Mouse (Mus musculus): Measurements from ENCODE around the gene Katnal1.

Katnal1 gene

DNA sequence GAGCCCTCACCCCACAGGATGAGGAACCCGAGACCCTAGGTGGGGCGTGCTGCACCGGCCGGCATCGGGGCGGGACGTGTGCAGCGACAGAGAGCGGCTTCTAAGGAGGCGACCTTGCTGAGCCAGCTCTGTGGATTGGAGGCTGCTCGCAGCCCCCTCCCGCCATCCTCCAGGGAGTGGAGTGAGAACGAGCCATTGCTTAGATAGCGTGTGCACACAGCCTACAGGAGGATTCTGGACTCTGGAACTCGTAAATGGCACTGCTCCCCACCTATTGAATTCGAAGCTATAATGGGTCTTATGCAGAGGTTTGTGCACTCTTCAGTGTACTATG lies at the start of gene Katnal1:
Gene Katnal1, minus strand, starts transcription at position 205 of the 334 bp plus-strand sequence.
- DNase-seq: no peak

DNA sequence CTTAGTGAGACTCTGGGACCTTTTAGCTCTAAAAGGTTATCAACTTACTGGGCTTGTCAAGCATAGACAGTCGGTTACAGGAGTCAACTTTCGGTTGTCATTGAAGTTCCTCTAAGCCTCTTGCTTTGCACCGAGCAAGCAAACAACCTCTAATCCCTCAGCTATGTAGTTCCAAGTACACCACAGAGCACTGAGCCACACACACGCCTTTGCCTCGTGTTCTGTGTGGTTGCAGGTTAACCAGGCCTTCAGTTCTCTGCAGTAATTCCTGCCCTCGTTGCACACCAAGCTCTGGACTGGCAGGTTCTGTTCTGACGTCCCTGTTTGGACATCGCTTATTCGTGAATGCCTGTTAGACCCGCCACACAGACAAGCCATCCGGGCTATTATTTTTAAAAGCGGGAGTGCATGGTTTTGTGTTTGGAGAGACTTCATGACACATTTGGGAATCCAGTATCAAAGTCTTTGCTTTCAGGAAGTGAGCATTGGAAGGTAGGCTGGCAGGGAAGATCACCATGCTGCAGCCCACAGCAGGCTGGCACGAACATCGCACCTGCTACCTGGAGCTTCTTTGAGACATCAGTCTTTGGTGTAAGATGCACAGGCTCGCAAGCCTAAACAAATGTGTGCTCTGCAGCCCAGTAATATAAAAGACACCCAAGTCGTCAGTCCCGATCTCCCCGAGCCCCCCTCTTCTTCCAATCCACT lies 49.5 kb upstream of the Katnal1 start:
- peak; percentile 89 to 91 for DNase-seq

DNA sequence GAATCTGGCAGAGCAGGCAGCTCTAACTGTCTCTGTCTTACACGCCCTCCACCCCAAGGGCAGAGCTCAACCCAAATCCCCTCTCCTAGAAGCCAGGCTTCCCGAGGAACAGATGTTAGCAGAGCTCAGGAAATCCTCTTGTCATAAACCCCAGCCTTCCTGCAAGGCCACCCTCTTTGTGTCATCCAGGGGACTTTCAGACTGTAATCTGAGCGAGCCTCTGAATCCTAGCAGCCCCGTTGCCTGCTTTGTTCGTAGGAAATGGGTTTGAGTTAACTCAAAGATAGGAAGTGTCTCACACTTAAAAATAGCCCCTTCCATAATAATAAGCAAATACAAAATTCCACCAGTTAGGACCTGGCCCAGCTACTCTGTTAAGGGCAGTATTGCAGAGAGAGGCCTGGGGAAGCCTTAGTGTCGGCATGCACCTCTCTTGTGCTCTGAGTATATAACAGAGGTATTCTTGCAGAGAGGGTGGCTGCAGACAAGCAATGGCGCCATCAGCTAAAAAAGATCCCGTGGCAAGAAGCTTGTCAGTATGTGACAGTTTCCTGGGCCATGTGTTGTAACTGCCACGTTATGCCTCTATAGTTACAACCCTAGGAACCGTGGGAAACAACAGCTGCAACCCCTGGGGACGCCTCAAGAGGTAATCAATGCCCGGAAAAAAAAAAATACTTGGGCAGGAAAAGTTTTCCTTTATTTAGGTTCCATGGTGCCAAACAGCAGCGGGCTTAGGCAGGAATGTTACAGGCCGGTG lies 48.8 kb upstream of the Katnal1 start:
- peak in 1 of 2 experiments; percentile 40 for DNase-seq

DNA sequence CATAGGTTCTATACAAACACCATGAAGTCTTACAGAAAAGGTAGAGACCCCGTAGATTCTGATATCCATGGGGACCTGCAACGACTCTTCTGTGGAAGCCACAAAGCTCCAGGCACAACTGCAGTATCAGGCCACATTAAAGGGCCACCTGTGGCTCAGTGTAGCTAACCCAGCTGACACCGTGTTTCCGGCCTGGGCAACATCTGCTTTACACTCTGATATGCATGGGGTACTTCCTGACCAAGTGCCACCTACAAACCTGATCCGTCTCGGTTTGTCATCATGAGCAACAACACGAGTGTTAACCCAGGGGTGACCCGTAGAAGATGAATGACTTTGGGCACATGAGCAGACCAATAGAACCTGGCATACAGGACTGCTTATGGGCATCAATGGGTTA lies 47.8 kb upstream of the Katnal1 start:
- DNase-seq: no peak

DNA sequence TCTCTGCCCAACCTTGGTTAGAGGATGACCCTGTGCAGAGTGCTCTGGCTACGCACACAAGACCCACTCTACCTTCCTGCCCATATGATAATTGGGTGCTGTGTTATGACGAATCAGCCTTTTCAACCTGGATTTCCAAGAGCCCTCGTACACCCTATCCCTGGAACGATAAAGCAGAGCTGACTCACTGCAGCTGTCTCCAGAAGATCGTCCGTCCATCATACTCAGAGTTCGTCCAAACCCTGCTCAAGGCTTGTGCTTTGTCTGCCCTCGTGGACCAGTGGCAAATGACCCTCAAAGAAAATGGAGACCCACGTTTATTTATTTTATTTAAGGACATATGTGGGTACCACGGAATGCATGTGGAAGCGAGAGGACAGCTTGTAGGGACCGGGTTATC lies 45.9 kb upstream of the Katnal1 start:
- no peak for DNase-seq

DNA sequence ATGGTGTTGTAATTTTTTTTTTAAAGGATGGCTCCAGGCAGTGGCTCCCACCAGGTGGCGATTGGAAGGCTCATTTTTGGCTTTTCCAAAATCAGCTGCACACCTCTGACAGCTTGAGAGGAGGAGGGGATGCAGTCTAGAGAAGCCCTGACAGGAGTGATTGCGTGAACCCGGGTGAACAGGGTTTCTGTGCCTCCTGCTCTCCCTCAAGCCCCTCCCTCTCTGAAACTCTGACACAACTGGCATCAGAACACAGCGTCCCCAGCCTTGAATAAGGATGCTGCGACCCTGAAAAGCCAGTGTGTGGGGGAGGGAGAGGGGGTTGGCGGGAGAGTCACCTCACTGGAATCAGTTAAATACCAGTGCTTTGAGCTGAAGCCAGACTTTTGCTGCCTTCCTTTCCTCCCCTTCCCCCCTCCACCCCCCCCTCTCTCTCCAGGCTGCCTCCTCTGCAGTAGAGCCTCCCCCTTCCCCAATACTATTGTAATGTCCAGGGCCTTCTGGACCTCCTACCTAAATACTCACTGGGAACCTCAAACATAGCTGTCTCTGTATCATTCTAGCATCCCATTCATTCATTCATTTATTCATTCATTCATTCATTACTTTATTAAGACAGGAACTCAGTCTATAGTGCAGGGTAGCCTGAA lies 44.0 kb upstream of the Katnal1 start:
- no peak for DNase-seq

DNA sequence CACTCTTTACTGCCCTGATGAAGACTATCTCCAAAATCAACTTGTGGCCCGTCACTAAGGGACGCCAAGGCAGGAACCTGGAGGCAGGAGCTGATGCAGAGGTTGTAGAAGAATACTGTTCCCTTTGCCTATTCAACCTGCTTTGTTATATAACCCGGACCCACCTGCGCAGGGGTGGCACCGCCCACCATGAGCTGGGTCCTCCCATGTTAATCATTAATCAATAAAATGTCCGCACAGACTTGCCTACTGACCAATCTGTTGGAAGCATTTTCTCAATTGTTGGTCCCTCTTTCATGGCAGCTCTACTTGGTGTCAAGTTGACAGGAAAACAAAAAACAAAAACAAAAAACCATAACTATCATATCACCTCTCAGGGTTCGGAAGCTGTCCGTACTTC lies 43.0 kb upstream of the Katnal1 start:
- DNase-seq: peak in 1 of 2 experiments; percentile 49

DNA sequence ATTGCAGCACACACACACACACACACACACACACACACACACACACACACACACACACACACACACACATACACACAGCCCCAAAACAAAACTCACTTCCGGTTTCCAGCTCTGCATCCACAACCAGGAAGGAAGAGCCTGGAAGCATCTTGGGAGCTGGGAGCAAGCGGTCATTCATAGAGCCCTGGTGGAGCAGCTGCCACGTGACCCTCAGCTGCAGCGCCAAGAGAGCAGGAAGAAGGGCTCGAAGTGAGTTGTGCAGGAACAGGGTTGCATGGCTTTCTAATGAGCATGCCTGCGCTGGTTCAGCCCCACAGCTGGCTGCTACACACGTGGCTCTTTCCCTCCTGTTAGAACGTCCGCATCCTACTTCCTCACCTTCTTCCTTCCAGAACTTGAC lies 40.5 kb upstream of the Katnal1 start:
- peak; percentile 65 to 72 for DNase-seq

DNA sequence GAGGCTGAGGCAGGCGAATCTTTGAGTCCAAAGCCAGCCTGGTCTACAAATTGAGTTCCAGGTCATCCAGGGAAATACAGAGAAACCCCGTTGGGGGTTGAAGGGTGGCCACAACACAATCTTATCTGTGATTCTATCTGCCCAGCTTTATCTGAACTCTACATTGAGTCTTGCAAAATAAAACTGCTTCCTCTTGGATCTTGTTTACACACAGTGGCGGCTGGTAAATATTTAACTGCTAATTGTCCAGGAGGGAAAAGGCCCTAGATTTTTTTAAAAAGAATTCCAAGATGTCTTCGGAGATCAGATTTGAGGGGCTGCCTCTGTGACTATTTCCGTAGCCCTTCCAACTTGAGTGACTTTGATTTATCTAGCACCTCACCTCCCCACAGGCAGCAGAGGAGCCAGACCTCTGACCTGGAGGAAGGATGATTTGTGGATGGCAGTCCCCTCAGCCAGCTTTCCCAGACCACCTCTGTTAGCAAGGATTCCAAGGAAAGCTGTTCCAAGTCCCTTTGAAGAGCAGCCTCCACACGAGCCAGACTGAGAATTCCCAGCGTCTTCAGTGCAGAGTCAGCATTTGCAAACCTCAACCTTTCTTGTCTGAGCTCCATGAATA lies 39.9 kb upstream of the Katnal1 start:
- peak in 1 of 2 experiments; percentile 65 for DNase-seq

DNA sequence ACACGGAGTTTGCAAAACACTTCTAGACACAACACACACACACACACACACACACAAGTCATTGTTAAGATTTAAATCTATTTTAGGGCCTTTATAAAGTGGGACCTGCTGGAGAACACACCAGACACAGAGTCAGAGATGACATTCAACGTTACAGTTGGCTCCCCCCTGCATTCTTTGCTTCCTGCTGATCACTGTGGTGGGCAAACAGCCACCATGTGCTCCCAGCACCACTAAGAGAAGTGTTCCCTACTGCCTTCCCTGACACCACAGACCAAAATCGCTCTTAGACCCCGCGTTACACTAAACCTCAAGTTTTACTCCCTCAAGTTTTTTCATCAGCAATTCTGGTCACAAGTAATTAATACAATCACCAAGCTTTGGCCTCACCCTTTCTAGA lies 39.1 kb upstream of the Katnal1 start:
- DNase-seq: no peak

DNA sequence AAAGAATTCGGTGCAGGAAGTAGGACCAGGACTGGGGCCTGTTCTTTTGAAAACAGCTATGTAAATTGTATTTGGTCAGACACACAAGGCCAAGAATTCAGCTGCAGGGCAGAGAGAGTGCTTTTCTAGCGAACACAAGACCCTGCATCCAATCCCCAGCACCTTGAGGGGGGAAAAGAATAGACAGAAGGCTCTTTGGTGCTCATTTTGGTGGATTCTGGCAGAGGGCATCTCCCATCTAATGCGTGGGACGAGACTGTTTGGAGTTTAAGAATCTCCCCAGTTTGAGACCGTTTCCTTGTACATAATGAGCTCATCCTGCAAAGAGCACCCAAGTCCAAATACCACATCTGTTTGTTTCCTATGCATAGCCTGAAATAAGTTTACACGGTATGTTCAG lies 37.3 kb upstream of the Katnal1 start:
- DNase-seq: no peak

DNA sequence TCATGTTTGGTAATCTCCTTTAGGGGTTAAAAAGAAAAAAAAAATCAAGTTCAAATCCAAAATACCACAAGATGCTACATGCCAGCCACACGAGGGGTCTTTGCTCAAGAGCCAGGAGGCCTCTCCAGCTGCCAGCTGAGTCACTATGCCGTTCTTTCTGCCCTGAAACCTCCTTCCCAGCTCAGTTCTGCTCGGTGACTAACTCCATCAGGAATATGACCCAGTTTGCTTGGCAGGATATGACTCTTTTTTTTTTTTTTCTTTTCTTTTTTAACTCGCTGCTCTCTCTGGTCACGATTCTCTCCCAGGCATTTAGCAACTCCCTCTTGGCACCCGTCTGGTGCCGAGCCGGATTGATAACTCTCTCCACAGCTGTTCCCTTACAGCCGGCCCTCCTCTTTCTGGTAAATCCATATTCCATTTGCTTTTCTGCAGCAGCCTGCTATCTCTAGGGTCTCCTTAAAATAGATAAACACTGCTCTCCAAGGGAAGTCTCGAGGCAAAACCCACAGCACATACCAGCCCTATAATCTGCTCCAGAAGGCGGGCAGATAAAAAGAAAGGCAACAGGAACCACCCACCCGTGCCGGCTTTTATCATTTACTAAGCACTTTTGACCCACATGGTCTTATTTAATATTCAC lies 36.7 kb upstream of the Katnal1 start:
- no peak for DNase-seq

DNA sequence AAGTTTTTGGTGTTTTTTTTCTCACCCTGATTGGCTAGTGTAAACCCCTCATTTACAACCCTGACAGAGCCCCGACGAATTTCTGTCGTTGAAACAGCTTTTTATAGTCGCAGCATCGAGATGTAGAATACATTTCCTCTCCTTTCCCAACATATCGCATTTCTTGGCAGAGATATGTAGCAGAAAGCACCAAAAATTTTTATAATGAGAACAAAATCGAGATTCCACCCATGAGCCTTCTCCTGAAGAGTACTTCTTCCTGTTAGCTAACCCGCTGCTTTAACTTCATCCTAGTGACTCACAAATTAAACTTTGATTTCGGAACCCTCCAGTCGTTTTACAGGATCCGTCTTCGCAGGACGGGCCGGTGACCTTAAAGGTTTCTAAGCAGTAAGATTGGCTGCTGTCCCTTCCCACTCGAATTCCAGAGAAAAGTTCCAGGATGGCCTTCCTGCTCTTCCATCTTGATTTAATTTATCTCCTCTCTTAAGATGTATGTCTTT lies 36.0 kb upstream of the Katnal1 start:
- no peak for DNase-seq

DNA sequence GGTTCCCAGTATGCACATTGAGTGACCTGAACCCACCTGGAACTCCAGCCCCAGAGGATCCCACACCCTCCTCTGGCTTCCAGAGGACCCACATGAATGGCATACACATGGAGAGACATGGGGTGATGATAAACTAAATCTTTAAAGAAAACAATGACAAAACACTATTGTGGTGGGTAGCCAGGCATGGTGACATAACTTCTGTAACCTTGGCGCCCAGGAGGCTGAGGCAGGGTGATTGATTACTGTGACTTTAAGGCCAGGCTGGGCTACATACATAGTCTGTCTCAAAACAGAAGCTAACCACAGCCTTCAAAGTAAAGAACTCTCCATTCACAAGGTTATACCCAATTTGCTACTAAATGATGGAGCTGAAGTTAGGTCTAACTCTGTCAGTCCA lies 35.1 kb upstream of the Katnal1 start:
- DNase-seq: no peak

DNA sequence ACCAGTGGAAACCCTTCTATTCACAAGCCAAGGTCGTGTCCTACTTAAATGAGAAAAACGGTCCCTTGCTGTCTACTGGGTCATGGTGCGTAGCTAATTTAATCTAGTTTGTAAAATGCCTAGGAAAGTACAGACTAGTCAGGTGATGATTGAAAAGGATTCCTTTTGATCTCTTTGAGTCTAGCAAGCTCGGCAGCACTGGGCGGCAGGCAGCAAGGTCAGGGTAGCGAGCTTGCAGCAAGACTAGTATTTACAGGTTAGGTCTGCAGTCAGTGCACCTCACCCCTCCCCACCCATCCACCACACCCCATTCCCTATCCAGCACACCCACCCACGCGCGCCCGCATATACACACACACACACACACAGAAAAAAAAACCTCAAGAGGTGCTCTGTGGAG lies 31.1 kb upstream of the Katnal1 start:
- peak; percentile 40 to 71 for DNase-seq

DNA sequence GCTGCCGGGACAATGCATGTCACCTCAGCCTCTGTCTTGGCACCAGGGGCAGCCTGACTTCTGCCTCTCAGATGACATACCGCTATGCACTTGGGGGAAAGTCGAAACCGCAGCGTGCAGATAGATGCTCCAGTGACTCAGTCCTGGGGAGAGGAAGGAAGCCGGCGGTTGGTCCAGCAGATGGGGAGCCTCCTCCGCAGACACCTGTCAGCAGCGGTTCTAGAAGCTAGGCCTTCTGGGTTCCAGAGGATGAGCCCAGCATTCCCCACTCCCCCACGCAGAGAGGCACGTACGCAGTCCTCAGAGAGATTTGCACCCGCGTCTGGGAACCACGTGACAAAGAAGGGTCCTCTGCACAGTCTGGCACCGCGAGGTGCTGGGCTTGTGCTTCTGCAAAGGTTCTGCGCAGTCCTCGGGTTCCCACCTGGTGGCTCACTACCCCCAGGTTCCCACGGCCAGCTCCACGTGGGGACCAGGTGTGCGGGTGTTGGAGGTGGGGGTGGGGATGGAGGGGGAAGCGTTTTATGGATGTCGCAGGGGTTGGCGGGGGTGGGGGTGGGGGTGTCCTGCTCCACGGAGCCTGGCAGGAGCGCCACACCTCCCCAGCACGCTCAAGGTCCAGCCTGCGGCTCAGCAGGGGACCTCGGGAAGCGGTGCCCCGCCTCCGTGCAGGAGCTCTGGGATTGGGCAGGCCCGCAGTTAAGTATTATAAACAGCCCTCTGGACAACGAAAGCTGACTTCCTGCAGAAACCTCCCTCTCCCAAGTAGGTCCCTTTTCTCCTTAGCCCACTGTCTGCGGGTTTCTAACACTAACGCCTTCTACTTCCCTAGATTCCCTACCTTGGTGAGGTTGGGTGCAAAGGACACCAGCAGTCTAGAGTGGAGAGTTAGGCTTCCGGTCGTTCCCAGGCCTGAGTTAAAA lies 30.2 kb upstream of the Katnal1 start:
- DNase-seq: peak; percentile 93 to 95

DNA sequence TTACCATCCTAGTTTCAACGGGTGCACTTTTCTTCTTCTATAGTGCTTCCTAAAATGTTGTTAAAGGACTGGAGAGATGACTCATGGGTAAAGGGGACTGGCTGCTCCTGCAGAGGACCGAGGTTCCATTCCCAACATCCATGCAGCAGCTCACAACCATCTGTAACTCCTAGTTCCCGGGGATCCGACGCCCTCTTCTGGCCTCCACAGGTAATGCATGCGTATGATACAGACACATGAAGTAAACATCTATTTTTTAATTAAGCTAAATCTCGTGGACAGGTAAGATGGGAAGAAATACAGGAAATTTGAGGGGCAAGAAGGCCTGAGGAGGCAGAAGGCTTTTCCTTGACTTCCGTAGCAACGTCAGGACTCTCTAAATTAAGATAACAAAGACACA lies 29.2 kb upstream of the Katnal1 start:
- peak; percentile 51 to 70 for DNase-seq

DNA sequence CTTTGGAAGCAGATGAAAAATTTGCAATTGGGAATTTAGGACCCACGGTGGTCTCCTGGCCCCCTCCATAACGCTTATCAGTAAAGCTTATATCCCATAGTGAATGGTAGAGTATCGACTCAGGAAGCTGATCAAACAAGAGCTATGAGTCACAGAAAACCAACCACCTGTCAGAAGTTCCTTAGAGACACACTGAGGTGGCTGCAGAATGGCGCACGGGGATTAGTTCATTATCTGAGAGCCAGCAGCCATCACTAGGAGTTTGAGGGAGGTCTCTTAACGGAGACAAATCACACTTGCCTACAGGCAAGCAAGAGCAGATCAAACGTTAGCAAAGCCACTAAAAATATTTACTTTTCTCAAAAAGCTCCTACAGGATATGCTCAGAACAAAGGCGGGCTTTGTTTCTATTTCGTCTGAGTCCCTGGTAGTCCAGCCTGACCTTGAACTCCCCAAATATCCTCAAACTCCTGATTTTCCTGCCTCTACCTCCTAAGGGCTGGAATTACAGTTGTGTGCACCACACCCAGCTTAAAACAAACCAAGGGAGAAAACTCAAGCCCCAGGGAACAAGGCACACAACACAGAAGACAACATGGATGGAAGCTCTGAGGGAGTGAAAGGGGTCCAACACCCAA lies 27.9 kb upstream of the Katnal1 start:
- DNase-seq: no peak

DNA sequence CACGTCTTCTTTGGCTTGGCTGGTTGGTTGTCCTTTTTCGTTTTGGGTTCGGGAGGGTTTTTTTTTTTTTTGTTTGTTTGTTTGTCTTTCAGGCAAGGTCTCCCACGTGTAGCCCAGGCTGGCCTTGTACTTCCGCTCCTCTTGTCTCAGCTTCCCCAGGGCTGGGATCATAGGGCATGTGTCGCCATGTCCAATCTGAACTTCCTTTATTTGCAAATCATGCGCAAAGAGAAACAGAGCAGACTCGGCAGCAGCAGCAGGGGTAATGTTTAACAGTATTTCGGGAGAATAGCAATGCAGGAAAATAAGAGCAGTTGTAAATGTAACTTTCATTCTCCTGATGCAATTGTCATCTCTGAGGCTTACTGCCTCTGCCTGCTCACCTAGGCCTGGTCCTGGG lies 27.0 kb upstream of the Katnal1 start:
- peak; percentile 45 to 49 for DNase-seq

DNA sequence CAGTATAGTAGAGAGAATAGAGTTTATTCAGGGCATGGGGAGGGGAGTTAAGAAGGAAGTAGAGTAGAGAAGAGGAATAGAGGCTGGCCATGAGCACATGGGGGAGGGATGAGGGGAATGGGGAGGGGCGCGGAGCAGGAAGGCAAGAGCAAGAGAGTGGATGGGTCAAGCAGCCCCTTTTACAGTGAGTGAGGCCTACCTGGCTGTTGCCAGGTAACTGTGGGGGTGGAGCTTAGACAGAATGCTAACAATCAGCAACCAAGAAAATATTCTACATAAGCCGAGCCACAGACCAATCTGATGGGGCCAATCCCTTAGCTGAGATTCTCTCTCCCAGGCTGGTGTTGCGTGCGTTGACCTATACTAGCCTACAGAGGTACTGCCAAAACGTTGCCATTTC lies 26.5 kb upstream of the Katnal1 start:
- DNase-seq: no peak

Data from kidney, adult 8-10 months (tissue).